Mouse (Mus musculus) midbrain, embryonic 12.5 days (tissue): ENCODE data around the gene Glt8d2. TPM values are rescaled to one million over a fixed set of nuclear protein-coding genes. Genes with fewer than 3 reads are reported as not detected.

ENCODE experiments used
- ATAC-seq: fragments of 200-750 bp; cut with Nextera tagmentation; 2 replicates; pipeline ENCODE4 v1.8.0; 2017; ENCODE audit warnings: low read depth, moderate TSS enrichment, moderate library complexity; ENCODE audit not compliant: low FRiP score
- H3K27ac ChIP-seq: fragments of 300-500 bp; sonication (generic); replicated peaks from 2 replicates; pipeline ENCODE4 v1.5.1; 2016; ENCODE audit warnings: mild to moderate bottlenecking
- H3K27me3 ChIP-seq: fragments of 300-500 bp; sonication (generic); 2 replicates; pipeline ENCODE4 v1.6.1; 2016; ENCODE audit warnings: mild to moderate bottlenecking
- H3K36me3 ChIP-seq: fragments of 300-500 bp; sonication (generic); 2 replicates; pipeline ENCODE4 v1.6.1; 2016
- H3K4me1 ChIP-seq: fragments of 300-500 bp; sonication (generic); 2 replicates; pipeline ENCODE4 v1.6.1; 2016
- H3K4me2 ChIP-seq: fragments of 300-500 bp; sonication (generic); replicated peaks from 2 replicates; pipeline ENCODE4 v1.6.1; 2016; ENCODE audit warnings: mild to moderate bottlenecking, moderate library complexity
- H3K4me3 ChIP-seq: fragments of 300-500 bp; sonication (generic); 2 replicates; pipeline ENCODE4 v1.5.1; 2016; ENCODE audit warnings: mild to moderate bottlenecking
- H3K9ac ChIP-seq: fragments of 300-500 bp; sonication (generic); replicated peaks from 2 replicates; pipeline ENCODE4 v1.6.1; 2016; ENCODE audit warnings: mild to moderate bottlenecking, moderate library complexity
- H3K9me3 ChIP-seq: fragments of 300-500 bp; sonication (generic); 2 replicates; pipeline ENCODE4 v1.6.1; 2016; ENCODE audit warnings: mild to moderate bottlenecking
- WGBS: fragments of 180-500 bp; shearing (Covaris S2); methylation state at CpG from one replicate; pipeline ENCODE4 v1.1.7; 2016; 5-methylcytosine and 5-hydroxymethylcytosine counted together
- polyA plus RNA-seq: library from polyadenylated mRNA; unstranded; fragments of >200 nt; fragmentation: Nextera tagmentation; extraction: Ambion mirVana; gene quantifications from 2 replicates; pipeline ENCODE4 v1.2.1, GENCODE M21; 2016

The Glt8d2 gene
- polyA plus RNA-seq: 3.1 and 3.6 TPM in 2 replicates

- Histone ChIP-seq H3K27ac (no peak within 1 kb of the TSS), H3K9ac (no peak within 1 kb of the TSS), H3K4me2 (peak within 1 kb of the TSS; percentile 31), H3K9me3 (no peaks in the 10 kb centered on the region), H3K4me1 (peaks cover 5% of the 10 kb centered on the region; the same call in 1 of the 2 replicates), H3K36me3 (no peaks in the 10 kb centered on the region), H3K4me3 (0 out of 2 replicates have a peak within 1 kb of the TSS, but pooled peaks have one; percentile 4), H3K27me3 (no peaks in the 10 kb centered on the region; the same call in 1 of the 2 replicates)
- no peak for ATAC-seq
- WGBS: 2% methylated on average over 14 of the region's 14 CpGs
Observed at GRCm38 (mm10) chr10:82690494-82690893, at the start of gene Glt8d2. TSS of gene Glt8d2 (minus strand) at chr10:82690650.

DNA sequence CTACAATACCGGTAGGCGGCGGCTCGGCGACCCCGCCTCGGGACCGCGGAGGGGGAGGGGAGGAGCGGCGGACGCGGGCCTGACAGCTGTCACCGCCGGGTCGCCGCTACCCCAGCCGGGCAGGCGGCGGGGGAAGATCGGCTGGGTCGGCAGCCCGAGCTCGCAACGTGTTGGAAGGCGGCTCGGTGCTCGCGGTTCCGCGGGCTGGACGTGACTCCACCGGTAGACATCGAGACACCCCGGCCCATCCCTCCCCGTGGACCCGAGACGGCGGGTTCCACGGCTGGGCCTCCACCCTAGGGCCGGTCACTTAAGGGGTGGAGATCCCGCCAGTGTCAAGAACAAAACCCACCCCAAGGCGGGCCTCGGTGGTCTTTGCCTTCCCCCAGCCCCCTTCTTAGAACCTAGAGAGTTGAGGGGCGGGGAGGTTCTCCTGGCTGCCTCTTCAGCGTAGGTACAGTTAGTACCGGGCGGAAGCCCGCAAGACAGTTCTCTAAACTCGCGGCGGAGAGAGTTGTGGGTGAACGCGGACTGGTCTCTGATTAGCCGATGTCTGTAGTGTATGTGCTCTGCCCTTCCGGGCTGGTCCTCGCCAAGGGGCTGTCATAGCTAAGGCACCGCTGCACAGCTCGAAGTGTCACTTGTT is 9.0 kb upstream of the Glt8d2 start:
- Histone ChIP-seq H3K9ac (peak overlapping the region; percentile 84), H3K4me2 (peak overlapping the region; percentile 71), H3K4me1 (peaks cover 14% of the 10 kb centered on the region), H3K36me3 (0 out of 2 replicates have a peak, but pooled peaks cover 8% of the 10 kb centered on the region), H3K4me3 (peak overlapping the region; percentile 86), H3K27ac (peak overlapping the region; percentile 67), H3K27me3 (no peaks in the 10 kb centered on the region), H3K9me3 (no peaks in the 10 kb centered on the region)
- under 1% methylated on average over 42 of the region's 59 CpGs for WGBS
- peak; percentile 89 for ATAC-seq

DNA sequence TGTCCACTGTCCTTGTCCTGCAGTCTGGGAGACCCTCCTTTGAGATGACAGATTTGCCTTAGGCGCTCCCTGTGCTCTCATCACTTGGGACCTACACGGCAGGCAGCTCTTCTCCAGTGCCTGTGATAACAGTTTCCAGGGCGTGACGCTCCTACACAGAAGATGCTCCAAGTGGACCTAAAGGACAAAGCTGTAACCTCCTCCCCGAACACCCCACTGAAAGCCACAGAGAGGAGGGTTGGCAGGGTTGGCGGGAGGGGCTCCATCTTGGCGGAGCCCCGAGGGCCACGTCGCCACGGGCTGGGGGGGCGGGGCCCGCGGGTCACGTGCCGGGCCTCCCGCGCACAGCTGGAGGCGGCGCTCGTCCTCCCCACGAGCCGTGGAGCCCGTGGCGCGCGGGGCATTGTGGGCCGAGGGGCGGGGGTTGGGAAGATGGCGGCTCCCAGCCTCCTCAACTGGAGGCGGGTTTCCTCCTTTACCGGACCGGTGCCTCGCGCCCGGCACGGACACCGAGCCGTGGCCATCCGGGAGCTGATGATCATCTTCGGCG is 8.3 kb upstream of the Glt8d2 start:
- peak overlapping the region; percentile 71 for H3K4me2 ChIP-seq
- H3K9me3 ChIP-seq: no peaks in the 10 kb centered on the region
- H3K4me3 ChIP-seq: peak overlapping the region; percentile 86
- 0 out of 2 replicates have a peak, but pooled peaks cover 4% of the 10 kb centered on the region for H3K36me3 ChIP-seq
- peak; percentile 96 for ATAC-seq
- no peaks in the 10 kb centered on the region for H3K27me3 ChIP-seq
- peaks cover 14% of the 10 kb centered on the region for H3K4me1 ChIP-seq
- H3K9ac ChIP-seq: peak overlapping the region; percentile 84
- WGBS: under 1% methylated on average over 41 of the region's 42 CpGs
- peak overlapping the region; percentile 67 for H3K27ac ChIP-seq

DNA sequence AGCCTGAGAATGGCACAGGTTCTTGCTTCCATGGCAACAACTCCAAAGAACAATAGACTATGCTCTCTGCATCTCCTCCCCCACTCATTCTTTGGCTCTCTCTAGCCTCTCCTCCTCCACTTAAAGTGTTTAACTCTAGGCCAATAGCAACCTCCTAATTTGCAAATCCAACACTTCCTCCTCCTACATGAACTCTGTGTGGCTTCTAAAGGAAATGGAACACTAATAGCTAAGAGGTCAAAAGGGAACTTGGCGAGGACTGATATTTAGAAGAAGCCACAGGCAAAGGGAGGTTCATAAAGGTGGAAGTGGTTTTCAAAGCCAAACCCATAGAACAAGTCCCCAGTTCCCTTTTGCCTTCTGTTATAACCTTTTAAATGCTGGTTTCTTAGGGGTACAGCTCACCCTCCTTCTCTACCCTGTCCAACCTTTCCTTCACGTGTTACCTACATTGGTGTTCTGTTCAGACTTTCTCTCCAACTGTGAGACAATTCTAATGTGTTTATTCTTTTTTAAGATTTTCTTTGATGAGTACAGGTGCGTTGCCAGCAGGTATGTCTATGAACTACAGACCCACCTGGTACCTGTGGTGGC is 7.0 kb upstream of the Glt8d2 start:
- Histone ChIP-seq H3K36me3 (0 out of 2 replicates have a peak, but pooled peaks cover 4% of the 10 kb centered on the region), H3K4me2 (no peak overlapping the region), H3K27me3 (no peaks in the 10 kb centered on the region), H3K9ac (no peak overlapping the region), H3K4me1 (peaks cover 14% of the 10 kb centered on the region), H3K27ac (no peak overlapping the region), H3K4me3 (no peak overlapping the region), H3K9me3 (no peaks in the 10 kb centered on the region)
- no peak for ATAC-seq
- WGBS: 87% methylated on average over 3 of the region's 3 CpGs

DNA sequence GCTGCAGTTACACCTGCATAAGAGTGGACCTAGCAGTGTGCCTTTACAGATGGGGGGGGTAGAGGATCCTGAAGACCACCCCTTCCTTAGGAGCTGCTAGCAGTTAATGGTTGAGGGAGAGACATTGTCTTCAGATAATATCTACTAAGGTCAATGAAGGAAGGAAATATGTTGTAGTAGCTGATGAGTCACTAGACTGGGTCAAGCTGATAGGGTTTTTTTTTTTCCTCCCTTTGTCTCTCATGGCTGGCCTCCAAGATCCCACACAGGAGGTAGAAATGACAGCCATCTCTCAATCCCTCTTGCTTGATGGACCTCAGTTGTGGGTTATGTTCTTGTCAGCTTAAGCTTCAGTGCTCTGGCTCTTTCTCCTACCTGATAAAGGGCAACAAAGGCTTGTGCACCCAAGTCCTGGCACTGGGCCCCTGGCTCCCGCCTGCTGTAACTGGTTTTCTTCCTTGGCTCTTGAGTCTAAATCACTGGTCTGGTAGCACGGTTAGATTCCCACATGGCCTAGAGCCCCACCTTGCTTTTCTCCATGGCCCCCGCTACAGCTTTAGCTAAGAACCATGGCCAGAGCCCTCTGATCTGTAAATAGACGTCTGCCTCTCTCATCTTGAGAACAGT is 6.1 kb upstream of the Glt8d2 start:
- 75% methylated on average over 4 of the region's 4 CpGs for WGBS
- H3K4me3 ChIP-seq: no peak overlapping the region
- no peaks in the 10 kb centered on the region for H3K9me3 ChIP-seq
- H3K9ac ChIP-seq: no peak overlapping the region
- H3K27ac ChIP-seq: no peak overlapping the region
- no peaks in the 10 kb centered on the region for H3K27me3 ChIP-seq
- H3K4me2 ChIP-seq: no peak overlapping the region
- peaks cover 14% of the 10 kb centered on the region for H3K4me1 ChIP-seq
- ATAC-seq: no peak
- no peaks in the 10 kb centered on the region for H3K36me3 ChIP-seq

GRCm38 (mm10) chr10:82695956-82696355 is 5.5 kb upstream of the Glt8d2 start, which contains the start of gene Hcfc2:
TSS of gene Hcfc2 (plus strand) at chr10:82696160.
- Histone ChIP-seq H3K9ac (no peak within 1 kb of the TSS), H3K4me3 (no peak within 1 kb of the TSS), H3K4me1 (peaks cover 14% of the 10 kb centered on the region), H3K27ac (no peak within 1 kb of the TSS), H3K36me3 (no peaks in the 10 kb centered on the region), H3K27me3 (no peaks in the 10 kb centered on the region), H3K4me2 (no peak within 1 kb of the TSS), H3K9me3 (no peaks in the 10 kb centered on the region)
- no peak for ATAC-seq
- 91% methylated on average over 5 of the region's 5 CpGs for WGBS

DNA sequence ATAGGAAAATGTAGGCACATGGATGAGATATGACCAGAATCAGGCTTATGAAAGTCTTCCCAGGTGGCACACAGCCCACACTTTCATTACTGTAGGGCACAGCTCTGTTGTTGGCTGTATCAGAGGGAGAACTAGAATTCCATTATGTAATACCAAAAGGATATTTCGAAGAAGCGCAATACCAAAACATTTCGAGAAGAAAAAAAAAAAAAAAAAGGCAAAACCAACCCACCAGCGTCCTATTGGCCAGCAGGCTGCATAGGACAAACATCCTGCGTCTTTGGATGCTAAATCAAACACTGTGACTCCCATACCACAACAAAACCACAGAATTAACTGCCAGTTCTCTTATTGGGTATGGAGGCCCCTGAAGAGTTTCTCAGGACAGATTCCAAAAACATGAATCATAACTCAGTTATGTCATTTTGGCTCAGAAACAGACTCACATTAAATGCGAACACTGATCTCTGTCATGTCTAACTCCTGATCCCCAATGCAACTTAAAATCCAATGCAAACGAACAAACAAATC is 704 bp downstream of the Glt8d2 start:
- Histone ChIP-seq H3K4me2 (no peak overlapping the region), H3K27me3 (no peaks in the 10 kb centered on the region; the same call in 1 of the 2 replicates), H3K9me3 (no peaks in the 10 kb centered on the region), H3K27ac (no peak overlapping the region), H3K36me3 (no peaks in the 10 kb centered on the region), H3K4me3 (no peak overlapping the region), H3K4me1 (peaks cover 5% of the 10 kb centered on the region; the same call in 1 of the 2 replicates), H3K9ac (no peak overlapping the region)
- ATAC-seq: no peak
- WGBS: 81% methylated on average over 7 of the region's 7 CpGs

GRCm38 (mm10) chr10:82685440-82685839 is 5.0 kb downstream of the Glt8d2 start:
- 80% methylated on average over 2 of the region's 2 CpGs for WGBS
- no peak overlapping the region for H3K27ac ChIP-seq
- no peaks in the 10 kb centered on the region for H3K36me3 ChIP-seq
- H3K9ac ChIP-seq: no peak overlapping the region
- no peaks in the 10 kb centered on the region for H3K9me3 ChIP-seq
- no peaks in the 10 kb centered on the region; the same call in 1 of the 2 replicates for H3K27me3 ChIP-seq
- no peak overlapping the region for H3K4me2 ChIP-seq
- no peak overlapping the region for H3K4me3 ChIP-seq
- H3K4me1 ChIP-seq: peaks cover 3% of the 10 kb centered on the region; the same call in 1 of the 2 replicates
- no peak for ATAC-seq

GRCm38 (mm10) chr10:82681639-82682038 is 8.8 kb downstream of the Glt8d2 start:
- 88% methylated on average over 7 of the region's 7 CpGs for WGBS
- Histone ChIP-seq H3K36me3 (no peaks in the 10 kb centered on the region), H3K4me2 (no peak overlapping the region), H3K4me3 (no peak overlapping the region), H3K9ac (no peak overlapping the region), H3K9me3 (no peaks in the 10 kb centered on the region), H3K27ac (no peak overlapping the region), H3K4me1 (no peaks in the 10 kb centered on the region), H3K27me3 (no peaks in the 10 kb centered on the region)
- no peak for ATAC-seq

DNA sequence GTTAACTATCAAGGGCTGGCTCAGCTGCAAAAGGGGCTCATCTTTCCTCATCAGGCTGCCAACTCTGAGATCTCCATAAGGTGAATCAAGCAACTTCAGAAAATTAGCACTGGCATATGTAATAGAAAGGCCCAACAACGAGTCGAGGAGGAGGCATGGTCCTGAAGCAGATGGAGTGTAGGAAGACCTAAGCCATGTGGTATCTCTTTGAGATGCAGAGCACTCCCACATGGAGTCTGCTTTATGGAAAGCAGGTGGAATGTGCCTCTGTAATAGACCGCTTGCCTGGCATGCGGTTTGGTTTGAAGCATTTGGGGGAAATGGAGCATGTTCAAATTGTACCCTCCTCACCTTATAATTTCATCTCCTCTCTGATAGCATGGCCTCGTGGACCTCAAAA is 9.7 kb downstream of the Glt8d2 start:
- H3K27me3 ChIP-seq: no peaks in the 10 kb centered on the region
- H3K4me2 ChIP-seq: no peak overlapping the region
- no peak overlapping the region for H3K4me3 ChIP-seq
- H3K27ac ChIP-seq: no peak overlapping the region
- H3K36me3 ChIP-seq: no peaks in the 10 kb centered on the region
- H3K4me1 ChIP-seq: no peaks in the 10 kb centered on the region
- no peak overlapping the region for H3K9ac ChIP-seq
- ATAC-seq: no peak
- WGBS: 95% methylated on average over 5 of the region's 5 CpGs
- no peaks in the 10 kb centered on the region for H3K9me3 ChIP-seq

GRCm38 (mm10) chr10:82676949-82677348 is 13.5 kb downstream of the Glt8d2 start:
- H3K9me3 ChIP-seq: no peaks in the 10 kb centered on the region
- H3K4me1 ChIP-seq: no peaks in the 10 kb centered on the region
- 87% methylated on average over 6 of the region's 6 CpGs for WGBS
- no peak overlapping the region for H3K4me2 ChIP-seq
- ATAC-seq: no peak
- no peak overlapping the region for H3K9ac ChIP-seq
- no peak overlapping the region for H3K27ac ChIP-seq
- no peaks in the 10 kb centered on the region for H3K27me3 ChIP-seq
- H3K36me3 ChIP-seq: no peaks in the 10 kb centered on the region
- H3K4me3 ChIP-seq: no peak overlapping the region

DNA sequence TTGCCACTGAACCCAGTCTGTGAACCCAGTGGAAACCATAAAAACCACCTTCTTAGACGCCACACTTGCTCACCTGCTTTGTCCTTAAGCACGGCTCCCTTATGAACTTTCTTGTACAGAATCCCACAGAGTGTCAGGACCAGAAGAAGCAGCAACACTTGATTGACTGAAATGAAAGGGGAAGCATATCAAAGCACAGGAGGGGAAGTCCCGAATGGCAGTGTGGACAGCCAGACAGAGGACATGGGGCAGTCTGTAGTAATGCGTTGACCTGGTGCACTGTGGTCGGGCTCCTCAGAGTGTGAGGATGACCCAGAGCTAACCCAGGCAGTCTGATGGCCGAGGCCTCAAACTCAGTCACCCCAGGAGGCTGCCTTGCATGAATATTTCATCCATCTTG is 20.2 kb downstream of the Glt8d2 start:
- H3K4me2 ChIP-seq: no peak overlapping the region
- WGBS: 73% methylated on average over 6 of the region's 6 CpGs
- no peak overlapping the region for H3K4me3 ChIP-seq
- ATAC-seq: no peak
- no peak overlapping the region for H3K27ac ChIP-seq
- H3K9ac ChIP-seq: no peak overlapping the region
- H3K36me3 ChIP-seq: no peaks in the 10 kb centered on the region
- H3K27me3 ChIP-seq: no peaks in the 10 kb centered on the region
- H3K4me1 ChIP-seq: peaks cover 3% of the 10 kb centered on the region
- no peaks in the 10 kb centered on the region for H3K9me3 ChIP-seq
